Mouse (Mus musculus): ENCODE data around the gene Sfmbt1. TPM values are rescaled to one million over a fixed set of nuclear protein-coding genes. Genes with fewer than 3 reads are reported as not detected.

Sfmbt1 gene
- 2.5 to 6.9 TPM (median 6.1 TPM) in 3 replicates for total RNA-seq (2017)

GRCm38 (mm10) chr14:30714799-30715617 is at the start of gene Sfmbt1:
Sfmbt1 (plus strand) TSS chr14:30714849.
- no peak; the same call in 1 of the 2 replicates for ATAC-seq (replicated peaks; ENCODE audit: insufficient number of reproducible peaks, low FRiP score, low TSS enrichment, poor library complexity, severe bottlenecking)

GRCm38 (mm10) chr14:30666061-30666460 is 48.6 kb upstream of the Sfmbt1 start:
- ATAC-seq (replicated peaks; ENCODE audit: insufficient number of reproducible peaks, low FRiP score, low TSS enrichment, poor library complexity, severe bottlenecking) = no peak

GRCm38 (mm10) chr14:30666604-30667003 is 48.0 kb upstream of the Sfmbt1 start:
- no peak for ATAC-seq (replicated peaks; ENCODE audit: insufficient number of reproducible peaks, low FRiP score, low TSS enrichment, poor library complexity, severe bottlenecking)

- no peak for ATAC-seq (replicated peaks; ENCODE audit: insufficient number of reproducible peaks, low FRiP score, low TSS enrichment, poor library complexity, severe bottlenecking)
Observed at GRCm38 (mm10) chr14:30670161-30670560, 44.5 kb upstream of the Sfmbt1 start.

GRCm38 (mm10) chr14:30671095-30671985 is 43.3 kb upstream of the Sfmbt1 start:
- ATAC-seq (replicated peaks; ENCODE audit: insufficient number of reproducible peaks, low FRiP score, low TSS enrichment, poor library complexity, severe bottlenecking) = no peak

GRCm38 (mm10) chr14:30671986-30672312 is 42.7 kb upstream of the Sfmbt1 start:
- peak; percentile 90 for ATAC-seq (replicated peaks; ENCODE audit: insufficient number of reproducible peaks, low FRiP score, low TSS enrichment, poor library complexity, severe bottlenecking)

- ATAC-seq (replicated peaks; ENCODE audit: insufficient number of reproducible peaks, low FRiP score, low TSS enrichment, poor library complexity, severe bottlenecking) = no peak
Observed at GRCm38 (mm10) chr14:30674947-30675346, 39.7 kb upstream of the Sfmbt1 start.

- no peak for ATAC-seq (replicated peaks; ENCODE audit: insufficient number of reproducible peaks, low FRiP score, low TSS enrichment, poor library complexity, severe bottlenecking)
Observed at GRCm38 (mm10) chr14:30682131-30682530, 32.5 kb upstream of the Sfmbt1 start.

- no peak for ATAC-seq (replicated peaks; ENCODE audit: insufficient number of reproducible peaks, low FRiP score, low TSS enrichment, poor library complexity, severe bottlenecking)
Observed at GRCm38 (mm10) chr14:30690685-30691084, 24.0 kb upstream of the Sfmbt1 start.

GRCm38 (mm10) chr14:30692439-30692838 is 22.2 kb upstream of the Sfmbt1 start:
- ATAC-seq (replicated peaks; ENCODE audit: insufficient number of reproducible peaks, low FRiP score, low TSS enrichment, poor library complexity, severe bottlenecking) = no peak

GRCm38 (mm10) chr14:30694786-30695185 is 19.9 kb upstream of the Sfmbt1 start:
- ATAC-seq (replicated peaks; ENCODE audit: insufficient number of reproducible peaks, low FRiP score, low TSS enrichment, poor library complexity, severe bottlenecking) = peak; percentile 28

- no peak; the same call in 1 of the 2 replicates for ATAC-seq (replicated peaks; ENCODE audit: insufficient number of reproducible peaks, low FRiP score, low TSS enrichment, poor library complexity, severe bottlenecking)
Observed at GRCm38 (mm10) chr14:30695609-30696008, 19.0 kb upstream of the Sfmbt1 start.

GRCm38 (mm10) chr14:30697407-30698052 is 17.1 kb upstream of the Sfmbt1 start:
- ATAC-seq (replicated peaks; ENCODE audit: insufficient number of reproducible peaks, low FRiP score, low TSS enrichment, poor library complexity, severe bottlenecking) = no peak

- peak; percentile 55; the same call in 1 of the 2 replicates for ATAC-seq (replicated peaks; ENCODE audit: insufficient number of reproducible peaks, low FRiP score, low TSS enrichment, poor library complexity, severe bottlenecking)
Observed at GRCm38 (mm10) chr14:30699656-30700055, 15.0 kb upstream of the Sfmbt1 start.

- ATAC-seq (replicated peaks; ENCODE audit: insufficient number of reproducible peaks, low FRiP score, low TSS enrichment, poor library complexity, severe bottlenecking) = no peak
Observed at GRCm38 (mm10) chr14:30702512-30702911, 12.1 kb upstream of the Sfmbt1 start.

GRCm38 (mm10) chr14:30703079-30703478 is 11.6 kb upstream of the Sfmbt1 start:
- no peak for ATAC-seq (replicated peaks; ENCODE audit: insufficient number of reproducible peaks, low FRiP score, low TSS enrichment, poor library complexity, severe bottlenecking)

GRCm38 (mm10) chr14:30704098-30704855 is 10.4 kb upstream of the Sfmbt1 start:
- ATAC-seq (replicated peaks; ENCODE audit: insufficient number of reproducible peaks, low FRiP score, low TSS enrichment, poor library complexity, severe bottlenecking) = no peak

GRCm38 (mm10) chr14:30711892-30712291 is 2.8 kb upstream of the Sfmbt1 start:
- no peak for ATAC-seq (replicated peaks; ENCODE audit: insufficient number of reproducible peaks, low FRiP score, low TSS enrichment, poor library complexity, severe bottlenecking)

Measured in monocyte, adult 5-6 weeks (primary cell).